Mouse (Mus musculus) left cerebral cortex, adult 11 months (tissue): ENCODE measurements around the gene Tnfsf14.

Experiments
- DNase-seq: peaks from one replicate; pipeline ENCODE4 v3.0.0; 2022; ENCODE audit warnings: low spot score

Tnfsf14 gene

GRCm38 (mm10) chr17:57194041-57194507 is at the start of gene Tnfsf14:
Gene Tnfsf14, minus strand, starts transcription at chr17:57194177.
- DNase-seq, result no peak

GRCm38 (mm10) chr17:57237181-57237580 is 43.2 kb upstream of the Tnfsf14 start:
- no peak for DNase-seq

- no peak for DNase-seq
Observed at GRCm38 (mm10) chr17:57235803-57236202, 41.8 kb upstream of the Tnfsf14 start.

GRCm38 (mm10) chr17:57234254-57234928 is 40.4 kb upstream of the Tnfsf14 start:
- no peak for DNase-seq

- no peak for DNase-seq
Observed at GRCm38 (mm10) chr17:57233038-57233437, 39.1 kb upstream of the Tnfsf14 start.

- DNase-seq, result no peak
Observed at GRCm38 (mm10) chr17:57232200-57232599, 38.2 kb upstream of the Tnfsf14 start.

GRCm38 (mm10) chr17:57231321-57231771 is 37.4 kb upstream of the Tnfsf14 start:
- no peak for DNase-seq

GRCm38 (mm10) chr17:57230728-57231125 is 36.8 kb upstream of the Tnfsf14 start:
- DNase-seq, result no peak

GRCm38 (mm10) chr17:57229851-57230727 is 36.1 kb upstream of the Tnfsf14 start:
- DNase-seq, result no peak

GRCm38 (mm10) chr17:57228873-57229272 is 34.9 kb upstream of the Tnfsf14 start:
- DNase-seq, result no peak

GRCm38 (mm10) chr17:57228014-57228413 is 34.0 kb upstream of the Tnfsf14 start, which contains the start of gene C3:
Gene C3, minus strand, starts transcription at chr17:57228136.
- no peak for DNase-seq

GRCm38 (mm10) chr17:57227468-57227867 is 33.5 kb upstream of the Tnfsf14 start:
- DNase-seq, result no peak

GRCm38 (mm10) chr17:57223313-57223712 is 29.3 kb upstream of the Tnfsf14 start:
- DNase-seq, result no peak

GRCm38 (mm10) chr17:57221911-57222310 is 27.9 kb upstream of the Tnfsf14 start:
- no peak for DNase-seq

GRCm38 (mm10) chr17:57219884-57220207 is 25.9 kb upstream of the Tnfsf14 start:
- no peak for DNase-seq

- no peak for DNase-seq
Observed at GRCm38 (mm10) chr17:57219167-57219883, 25.3 kb upstream of the Tnfsf14 start.

- DNase-seq, result no peak
Observed at GRCm38 (mm10) chr17:57218335-57218900, 24.4 kb upstream of the Tnfsf14 start.

- no peak for DNase-seq
Observed at GRCm38 (mm10) chr17:57214676-57215387, 20.9 kb upstream of the Tnfsf14 start.

- DNase-seq, result no peak
Observed at GRCm38 (mm10) chr17:57211501-57211900, 17.5 kb upstream of the Tnfsf14 start.

GRCm38 (mm10) chr17:57209330-57209729 is 15.4 kb upstream of the Tnfsf14 start:
- DNase-seq, result no peak

GRCm38 (mm10) chr17:57207938-57208337 is 14.0 kb upstream of the Tnfsf14 start:
- no peak for DNase-seq
